Mouse (Mus musculus): ENCODE results near the gene Gm17304. TPM values are rescaled to one million over a fixed set of nuclear protein-coding genes. Genes with fewer than 3 reads are reported as not detected.

The Gm17304 gene
- total RNA-seq, 1 experiment from 2014 or later: not detected

DNA sequence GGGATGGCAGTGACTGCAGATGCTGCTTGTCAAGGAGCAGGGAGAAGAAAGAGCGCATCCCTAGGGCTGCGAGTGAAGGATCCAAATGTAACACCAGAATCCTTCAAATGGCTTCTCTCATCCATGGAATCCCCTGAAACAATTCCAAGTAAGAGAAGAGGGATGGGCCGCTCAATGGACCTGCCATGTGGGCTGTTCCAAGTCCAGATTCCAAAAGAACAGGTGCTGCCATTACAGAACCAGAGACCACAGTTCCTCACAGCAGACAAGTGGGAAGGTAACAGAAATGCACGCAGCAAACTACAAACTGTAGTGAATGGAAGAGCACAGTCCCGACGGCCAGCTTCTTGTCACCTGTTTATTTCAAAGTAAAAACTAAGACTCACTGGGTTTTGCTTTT lies 11.5 kb downstream of the Gm17304 start:
- ATAC-seq (replicated peaks; ENCODE audit: low read depth, poor library complexity, severe bottlenecking): no peak

DNA sequence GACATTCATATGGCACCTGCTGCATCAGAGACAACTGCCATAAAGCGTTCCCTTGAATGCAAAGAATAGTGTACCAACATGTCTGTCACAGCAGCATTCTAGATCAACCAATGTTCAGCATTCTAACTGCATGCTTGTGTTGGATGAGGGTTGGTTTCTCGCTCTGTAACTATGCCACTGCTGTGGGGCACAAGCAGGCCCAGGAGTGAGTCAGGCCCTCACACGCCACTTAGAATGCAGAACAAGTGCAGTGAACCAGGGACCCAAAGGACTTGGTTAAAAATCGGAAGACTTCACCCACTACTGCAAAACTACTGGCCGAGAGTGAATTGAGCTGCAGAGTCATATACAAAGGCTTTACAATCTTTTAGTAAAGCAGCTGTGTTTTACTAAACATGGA lies 13.3 kb downstream of the Gm17304 start:
- no peak for ATAC-seq (replicated peaks; ENCODE audit: low read depth, poor library complexity, severe bottlenecking)

DNA sequence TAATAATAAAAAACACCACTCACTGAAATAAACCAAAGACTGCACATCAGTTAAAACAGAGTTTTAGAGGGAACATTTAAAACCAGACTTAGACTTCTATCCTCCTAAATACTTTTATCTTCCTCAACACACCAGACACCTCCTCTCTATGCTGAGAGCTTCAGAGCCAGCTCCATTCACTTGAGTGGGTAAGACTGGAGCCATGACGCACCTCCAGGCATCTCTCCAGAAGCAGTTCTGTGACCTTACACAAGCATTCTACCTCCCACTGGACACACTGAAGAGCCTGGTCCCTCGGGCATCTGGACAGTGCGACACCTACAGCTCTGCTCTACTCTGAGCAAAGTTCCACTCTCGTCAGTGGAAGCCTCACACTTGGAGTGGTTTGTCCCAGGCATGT lies 14.4 kb downstream of the Gm17304 start:
- ATAC-seq (replicated peaks; ENCODE audit: low read depth, poor library complexity, severe bottlenecking): no peak

DNA sequence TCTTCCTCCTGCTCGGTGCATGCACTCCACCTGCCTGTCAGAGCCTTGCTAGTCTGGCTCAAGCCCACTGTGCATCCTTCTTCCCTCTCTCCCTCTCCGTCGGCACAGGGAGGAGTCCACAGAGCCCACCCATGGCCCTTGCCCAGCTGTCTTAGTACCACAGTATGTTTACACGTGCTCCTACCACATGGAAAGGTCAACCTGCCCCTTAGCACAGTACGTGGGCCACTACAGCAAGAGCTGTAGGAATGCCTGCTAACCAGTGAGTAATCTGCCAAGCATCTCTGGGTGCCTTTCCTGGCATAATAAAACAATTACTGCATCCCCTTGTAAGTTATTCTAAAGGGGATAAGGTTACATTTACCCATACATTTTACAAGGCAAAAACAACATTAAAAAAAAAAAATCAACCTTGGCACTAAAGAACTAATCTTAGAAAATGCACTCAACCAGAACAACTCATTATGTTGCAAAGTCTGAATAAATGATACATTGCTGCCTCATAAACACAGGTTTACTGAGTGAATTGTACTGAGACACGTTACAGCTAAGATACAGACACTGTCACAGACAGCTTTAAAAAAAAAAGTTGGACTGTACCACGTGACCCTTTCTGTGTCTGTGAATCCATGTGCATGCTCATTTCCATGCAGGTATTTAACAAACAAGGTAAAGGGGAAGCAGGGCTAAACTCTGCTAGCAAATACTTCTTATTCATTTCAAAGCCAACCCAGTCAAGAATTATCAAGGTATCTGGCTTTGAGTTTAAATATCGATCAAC lies 19.7 kb downstream of the Gm17304 start:
- no peak for ATAC-seq (replicated peaks; ENCODE audit: low read depth, poor library complexity, severe bottlenecking)

GRCm38 (mm10) chr5:106636423-106636946 lies 27.6 kb downstream of the Gm17304 start:
- ATAC-seq (replicated peaks; ENCODE audit: low read depth, poor library complexity, severe bottlenecking): no peak

DNA sequence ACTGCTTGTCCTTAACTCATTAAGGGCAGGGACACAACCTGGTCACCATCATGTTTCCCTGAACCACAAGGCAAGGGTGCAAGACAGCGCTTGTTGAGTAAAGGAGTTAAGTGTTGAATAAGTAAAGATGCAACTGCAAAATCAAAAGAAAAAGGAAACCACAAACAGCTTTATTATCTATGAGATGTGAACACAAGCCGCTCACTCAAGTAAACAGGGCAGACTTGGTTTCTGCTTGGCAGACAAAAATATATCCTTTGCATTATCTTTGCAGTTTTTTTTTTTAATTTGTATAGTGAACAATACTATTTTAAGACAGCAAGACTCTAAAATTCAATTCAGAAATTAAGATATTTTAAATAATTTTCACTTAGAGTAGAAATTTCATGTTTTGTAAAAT lies 30.7 kb downstream of the Gm17304 start:
- no peak for ATAC-seq (replicated peaks; ENCODE audit: low read depth, poor library complexity, severe bottlenecking)

DNA sequence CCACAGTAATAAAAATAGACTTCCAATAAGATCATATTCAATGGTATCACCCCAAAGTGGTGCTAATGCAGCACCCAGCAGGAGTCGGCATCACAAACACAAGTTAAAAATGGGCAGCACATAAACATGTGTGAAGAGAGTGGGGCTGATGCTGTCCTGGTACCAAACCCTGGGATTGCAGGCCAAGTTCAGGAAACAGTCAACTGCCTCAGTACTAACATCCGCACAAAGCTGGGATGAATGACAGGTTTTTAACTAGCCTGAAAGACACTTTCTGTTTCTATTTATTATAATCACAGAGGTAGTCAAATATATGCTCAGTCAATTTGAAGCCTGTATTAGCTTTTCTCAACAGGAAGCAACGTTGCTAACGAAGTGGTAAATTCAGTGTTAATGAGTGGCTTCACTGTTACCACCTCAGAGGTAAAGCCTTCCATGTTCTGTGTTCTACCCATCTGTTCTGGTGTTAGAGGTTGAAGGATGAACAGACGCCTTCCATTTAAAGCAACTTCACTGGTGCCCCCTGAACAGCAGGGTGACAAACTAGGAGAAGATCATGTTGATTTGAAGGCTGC lies 31.4 kb downstream of the Gm17304 start:
- ATAC-seq (replicated peaks; ENCODE audit: low read depth, poor library complexity, severe bottlenecking): no peak

DNA sequence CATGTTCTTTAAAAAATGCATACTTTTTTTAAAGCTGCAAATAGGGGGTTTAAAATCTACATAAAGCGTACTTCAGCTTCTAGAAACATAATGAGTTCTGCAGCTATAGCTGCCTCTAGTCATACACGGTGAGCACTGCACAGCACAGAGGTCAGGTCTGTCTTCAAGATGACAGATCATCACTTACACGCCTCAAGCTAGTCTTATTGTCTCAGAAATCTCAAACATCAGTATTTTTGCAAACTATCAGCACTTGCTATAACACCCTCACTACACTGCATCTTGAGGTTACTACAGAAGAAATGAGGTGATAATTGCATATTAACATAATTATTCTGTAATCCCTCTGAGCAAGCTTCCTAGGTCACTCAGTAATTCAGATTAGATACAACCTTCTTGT lies 33.0 kb downstream of the Gm17304 start:
- ATAC-seq (replicated peaks; ENCODE audit: low read depth, poor library complexity, severe bottlenecking): no peak

DNA sequence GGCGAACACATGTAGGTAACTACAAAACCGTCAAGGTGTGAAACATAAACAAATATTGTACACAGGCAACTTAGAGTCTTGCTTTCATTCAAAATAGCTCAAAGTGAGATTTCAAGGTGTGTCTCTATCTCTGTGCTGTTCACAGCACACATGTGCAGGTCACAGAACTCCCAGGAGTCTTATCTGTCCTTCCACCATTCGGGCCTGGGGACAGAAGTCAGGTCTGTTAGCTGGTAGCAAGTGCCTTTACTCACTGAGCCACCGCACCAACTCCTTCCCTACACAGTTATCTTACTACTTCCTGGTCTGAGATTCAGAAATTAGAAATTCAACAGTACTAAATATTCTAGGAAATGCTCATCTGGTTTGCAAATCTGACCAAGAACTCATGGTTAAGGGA lies 34.5 kb downstream of the Gm17304 start:
- ATAC-seq (replicated peaks; ENCODE audit: low read depth, poor library complexity, severe bottlenecking): no peak

GRCm38 (mm10) chr5:106649441-106649840 lies 40.5 kb downstream of the Gm17304 start:
- 0 out of 2 replicates have a peak, but pooled peaks have one; percentile 31 for ATAC-seq (replicated peaks; ENCODE audit: low read depth, poor library complexity, severe bottlenecking)

DNA sequence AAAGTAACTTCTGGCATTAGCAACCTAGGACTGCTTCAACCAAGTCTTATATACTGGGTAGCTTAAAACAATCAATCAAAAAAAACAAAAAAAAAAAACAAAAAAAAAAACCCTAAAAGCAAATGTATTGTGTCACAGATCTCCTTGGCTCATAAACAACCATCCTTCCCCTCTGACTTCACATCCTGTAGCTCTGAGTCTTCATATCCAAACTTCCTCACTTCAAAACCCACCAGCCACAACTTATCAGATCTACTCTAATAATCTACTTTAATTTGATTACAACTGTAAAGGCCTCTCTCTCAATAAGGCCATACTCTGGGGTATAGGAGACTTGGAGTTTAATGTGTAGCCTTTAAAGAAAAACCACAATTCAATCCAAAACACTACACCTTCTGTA lies 41.1 kb downstream of the Gm17304 start:
- ATAC-seq (replicated peaks; ENCODE audit: low read depth, poor library complexity, severe bottlenecking): peak; percentile 45; the same call in 1 of the 2 replicates

DNA sequence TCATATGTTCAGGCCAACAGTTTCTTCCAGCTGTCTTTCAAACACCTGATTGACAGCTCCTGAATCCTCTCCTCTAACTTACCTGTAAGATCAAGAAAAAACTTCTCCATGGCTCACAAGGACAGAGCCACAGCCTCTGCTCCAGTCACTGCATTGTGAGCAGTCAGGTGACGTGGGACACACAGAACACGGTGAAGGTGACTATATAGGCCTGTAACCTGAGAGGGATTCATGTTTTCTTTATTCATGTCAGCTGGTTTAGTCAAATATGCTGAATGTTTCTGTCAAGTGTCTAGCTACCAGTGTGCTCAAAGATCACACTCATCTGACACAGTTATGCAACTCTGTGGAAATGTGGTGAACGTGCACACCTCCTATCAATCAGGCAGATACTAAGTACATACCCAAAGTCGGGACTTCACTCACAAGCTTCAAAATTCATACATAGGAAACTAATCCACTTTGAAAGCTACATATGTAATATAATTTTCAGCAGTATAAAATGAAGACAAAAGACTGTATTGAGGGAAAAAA lies 43.4 kb downstream of the Gm17304 start:
- no peak for ATAC-seq (replicated peaks; ENCODE audit: low read depth, poor library complexity, severe bottlenecking)

DNA sequence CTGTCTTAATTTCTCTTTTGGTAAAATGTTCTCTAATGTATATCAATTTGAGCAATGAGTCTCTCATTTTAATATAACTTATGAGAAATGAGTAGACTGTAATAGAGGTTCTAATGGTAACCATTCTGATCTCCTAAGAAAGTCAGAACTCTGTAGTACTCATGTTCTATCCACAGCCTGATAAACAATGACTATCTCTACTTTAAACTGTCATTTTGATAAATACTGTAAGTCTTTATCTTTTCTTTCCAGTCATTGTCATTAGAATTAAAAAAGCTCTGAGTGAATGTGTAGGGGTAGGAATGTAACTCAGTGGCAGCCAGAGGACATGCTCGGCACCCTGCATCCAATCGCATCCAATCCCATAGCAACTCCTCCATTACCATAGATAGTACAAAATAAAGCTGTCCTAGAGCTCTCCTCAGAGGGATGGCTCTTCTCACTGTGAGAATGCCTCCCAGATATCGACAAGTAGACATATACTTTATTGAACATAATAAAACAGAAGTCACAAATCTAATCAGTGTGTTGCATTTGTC lies 44.0 kb downstream of the Gm17304 start:
- no peak for ATAC-seq (replicated peaks; ENCODE audit: low read depth, poor library complexity, severe bottlenecking)

Other genes with a start within 250 kb of the Gm17304 start
- not detected in 2 replicates for gene Barhl2, start 150.9 kb upstream of the Gm17304 start, total RNA-seq (2017)
- gene Zfp644, start 88.2 kb downstream of the Gm17304 start, total RNA-seq (2017): 98.8 and 105 TPM in 2 replicates